Mouse (Mus musculus): ENCODE data around the gene Rorc. TPM values are rescaled to one million over a fixed set of nuclear protein-coding genes. Genes with fewer than 3 reads are reported as not detected.

The Rorc gene
- total and polyA plus RNA-seq, 2 experiments from 2014 or later = 0.25 to 0.60 TPM

- WGBS = 84% methylated on average over 5 of the region's 5 CpGs
- H3K9me3 ChIP-seq (ENCODE audit: low read length) = no peaks in the 10 kb centered on the region
- no peak overlapping the region for H3K4me2 ChIP-seq (ENCODE audit: low read depth, low read length, poor library complexity, severe bottlenecking)
- TF ChIP-seq CTCF (IDR thresholded peaks at IDR 0.05) = no peak
- H3K9ac ChIP-seq (replicated peaks; ENCODE audit: low read length, poor library complexity, severe bottlenecking) = no peak overlapping the region
- H3K4me1 ChIP-seq (ENCODE audit: insufficient read depth, low read length) = no peaks in the 10 kb centered on the region
- no peaks in the 10 kb centered on the region for H3K36me3 ChIP-seq (ENCODE audit: insufficient read depth, low read length)
- H3K4me3 ChIP-seq (ENCODE audit: low read depth, low read length) = no peak overlapping the region
- DNase-seq (ENCODE audit: low spot score) (no peak), ATAC-seq (ENCODE audit: low FRiP score) (no peak)
- H3K27ac ChIP-seq (ENCODE audit: low read depth, low read length) = no peak overlapping the region
- H3K27me3 ChIP-seq (ENCODE audit: insufficient read depth, low read length) = no peaks in the 10 kb centered on the region
Measured at GRCm38 (mm10) chr3:94388047-94388446, 15.5 kb downstream of the Rorc start.

GRCm38 (mm10) chr3:94389420-94389819 lies 16.8 kb downstream of the Rorc start:
- DNase-seq (ENCODE audit: low spot score) = no peak
- H3K4me3 ChIP-seq (ENCODE audit: low read depth, low read length) = no peak overlapping the region
- H3K27ac ChIP-seq (ENCODE audit: low read depth, low read length) = no peak overlapping the region
- H3K4me1 ChIP-seq (ENCODE audit: insufficient read depth, low read length) = no peaks in the 10 kb centered on the region
- H3K27me3 ChIP-seq (ENCODE audit: insufficient read depth, low read length) = no peaks in the 10 kb centered on the region
- ATAC-seq (ENCODE audit: low FRiP score) = no peak
- 97% methylated on average over 16 of the region's 16 CpGs for WGBS
- no peak for TF ChIP-seq CTCF (IDR thresholded peaks at IDR 0.05)
- H3K4me2 ChIP-seq (ENCODE audit: low read depth, low read length, poor library complexity, severe bottlenecking) = no peak overlapping the region
- H3K36me3 ChIP-seq (ENCODE audit: insufficient read depth, low read length) = no peaks in the 10 kb centered on the region
- no peak overlapping the region for H3K9ac ChIP-seq (replicated peaks; ENCODE audit: low read length, poor library complexity, severe bottlenecking)
- H3K9me3 ChIP-seq (ENCODE audit: low read length) = no peaks in the 10 kb centered on the region

- 76% methylated on average over 5 of the region's 5 CpGs for WGBS
- no peak overlapping the region for H3K4me2 ChIP-seq (ENCODE audit: low read depth, low read length, poor library complexity, severe bottlenecking)
- H3K9me3 ChIP-seq (ENCODE audit: low read length) = no peaks in the 10 kb centered on the region
- no peaks in the 10 kb centered on the region for H3K36me3 ChIP-seq (ENCODE audit: insufficient read depth, low read length)
- ATAC-seq (ENCODE audit: low FRiP score) (no peak), DNase-seq (ENCODE audit: low spot score) (peak; percentile 48)
- no peak for TF ChIP-seq CTCF (IDR thresholded peaks at IDR 0.05)
- H3K4me1 ChIP-seq (ENCODE audit: insufficient read depth, low read length) = no peaks in the 10 kb centered on the region
- no peak overlapping the region for H3K4me3 ChIP-seq (ENCODE audit: low read depth, low read length)
- no peak overlapping the region for H3K27ac ChIP-seq (ENCODE audit: low read depth, low read length)
- H3K9ac ChIP-seq (replicated peaks; ENCODE audit: low read length, poor library complexity, severe bottlenecking) = no peak overlapping the region
- no peaks in the 10 kb centered on the region for H3K27me3 ChIP-seq (ENCODE audit: insufficient read depth, low read length)
Measured at GRCm38 (mm10) chr3:94391001-94391400, 18.4 kb downstream of the Rorc start.

- Histone ChIP-seq H3K4me2 (ENCODE audit: low read depth, low read length, poor library complexity, severe bottlenecking) (no peak overlapping the region), H3K36me3 (ENCODE audit: insufficient read depth, low read length) (no peaks in the 10 kb centered on the region), H3K9ac (replicated peaks; ENCODE audit: low read length, poor library complexity, severe bottlenecking) (no peak overlapping the region), H3K27me3 (ENCODE audit: insufficient read depth, low read length) (no peaks in the 10 kb centered on the region; the same call in 1 of the 2 replicates), H3K4me3 (ENCODE audit: low read depth, low read length) (no peak overlapping the region), H3K4me1 (ENCODE audit: insufficient read depth, low read length) (no peaks in the 10 kb centered on the region), H3K27ac (ENCODE audit: low read depth, low read length) (no peak overlapping the region), H3K9me3 (ENCODE audit: low read length) (no peaks in the 10 kb centered on the region)
- no peak for DNase-seq (ENCODE audit: low spot score)
- no peak for ATAC-seq (ENCODE audit: low FRiP score)
- no peak for TF ChIP-seq CTCF (IDR thresholded peaks at IDR 0.05)
- WGBS = 83% methylated on average over 2 of the region's 2 CpGs
Measured at GRCm38 (mm10) chr3:94392128-94392527, 19.5 kb downstream of the Rorc start.

- no peak overlapping the region for H3K4me2 ChIP-seq (ENCODE audit: low read depth, low read length, poor library complexity, severe bottlenecking)
Measured at GRCm38 (mm10) chr3:94393049-94393448, 20.5 kb downstream of the Rorc start.

GRCm38 (mm10) chr3:94396336-94396735 lies 23.7 kb downstream of the Rorc start:
- H3K27ac ChIP-seq (ENCODE audit: low read depth, low read length) = no peak overlapping the region
- no peak for ATAC-seq (ENCODE audit: low FRiP score)
- no peak for DNase-seq (ENCODE audit: low spot score)
- H3K27me3 ChIP-seq (ENCODE audit: insufficient read depth, low read length) = no peaks in the 10 kb centered on the region; the same call in none of the 2 replicates
- no peak overlapping the region for H3K4me2 ChIP-seq (ENCODE audit: low read depth, low read length, poor library complexity, severe bottlenecking)
- TF ChIP-seq CTCF (IDR thresholded peaks at IDR 0.05) = no peak
- H3K36me3 ChIP-seq (ENCODE audit: insufficient read depth, low read length) = no peaks in the 10 kb centered on the region
- H3K4me3 ChIP-seq (ENCODE audit: low read depth, low read length) = no peak overlapping the region
- no peaks in the 10 kb centered on the region for H3K9me3 ChIP-seq (ENCODE audit: low read length)
- H3K4me1 ChIP-seq (ENCODE audit: insufficient read depth, low read length) = no peaks in the 10 kb centered on the region; the same call in 1 of the 2 replicates
- no peak overlapping the region for H3K9ac ChIP-seq (replicated peaks; ENCODE audit: low read length, poor library complexity, severe bottlenecking)
- WGBS = 79% methylated on average over 1 of the region's 1 CpGs

More at GRCm38 (mm10) chr3:94393049-94393448, 20.5 kb downstream of the Rorc start:
- no peak overlapping the region for H3K4me3 ChIP-seq (ENCODE audit: low read depth, low read length)
- no peak overlapping the region for H3K27ac ChIP-seq (ENCODE audit: low read depth, low read length)
- no peak for TF ChIP-seq CTCF (IDR thresholded peaks at IDR 0.05)
- no peaks in the 10 kb centered on the region; the same call in 1 of the 2 replicates for H3K27me3 ChIP-seq (ENCODE audit: insufficient read depth, low read length)
- no peak overlapping the region for H3K9ac ChIP-seq (replicated peaks; ENCODE audit: low read length, poor library complexity, severe bottlenecking)
- H3K36me3 ChIP-seq (ENCODE audit: insufficient read depth, low read length) = no peaks in the 10 kb centered on the region
- peak; percentile 26 for DNase-seq (ENCODE audit: low spot score)
- no peaks in the 10 kb centered on the region for H3K4me1 ChIP-seq (ENCODE audit: insufficient read depth, low read length)
- ATAC-seq (ENCODE audit: low FRiP score) = no peak
- WGBS = 79% methylated on average over 4 of the region's 4 CpGs
- no peaks in the 10 kb centered on the region for H3K9me3 ChIP-seq (ENCODE audit: low read length)

Measured in midbrain, postnatal 0 days (tissue).